Mouse (Mus musculus) neutrophil, adult 59 days (primary cell): ENCODE measurements around the gene Trim62. TPM values are rescaled to one million over a fixed set of nuclear protein-coding genes. Genes with fewer than 3 reads are reported as not detected.

Source experiments
- total RNA-seq, 2 experiments: library from RNA; stranded (reverse); gene quantifications; 1 replicate in 1 of 2; 2 replicates in 1 of 2; pipeline ENCODE4 v1.2.4; 2023

Gene Trim62
- total RNA-seq, result 1 to 10 TPM; 1.1 to 1.6 TPM

DNA sequence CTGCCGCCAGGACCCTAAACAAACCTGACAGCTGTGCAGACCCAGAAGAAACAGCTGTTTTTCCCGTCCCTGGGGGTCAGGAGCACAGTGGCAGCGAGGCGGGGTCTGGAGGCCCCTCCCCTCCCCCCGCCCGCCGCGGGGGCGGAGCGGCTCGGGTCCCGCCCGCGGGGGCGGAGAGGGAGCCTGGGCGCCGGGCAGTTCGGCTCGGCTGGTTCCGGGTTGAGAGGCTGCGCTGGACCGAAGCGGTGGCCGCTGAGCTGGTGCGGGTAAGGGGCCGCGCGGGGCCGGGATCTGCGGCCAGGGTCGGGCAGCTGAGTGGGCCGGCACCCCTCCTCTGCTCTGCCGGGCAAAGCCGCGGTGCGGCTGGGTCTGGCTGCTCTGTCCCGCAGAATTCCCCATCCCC is at the start of gene Trim62:
Gene Trim62, plus strand, starts transcription at position 202 of the 403 bp plus-strand sequence.

Other genes with a start within 250 kb of the Trim62 start
- 10 to 100 TPM; 34.2 to 36.6 TPM for gene Phc2, start 228.9 kb upstream of the Trim62 start, total RNA-seq
- under 1 TPM; 0.11 to 0.16 TPM for gene A3galt2, start 128.2 kb upstream of the Trim62 start, total RNA-seq
- 10 to 100 TPM; 10.3 to 12.2 TPM for gene Zfp362, start 77.5 kb upstream of the Trim62 start, total RNA-seq
- under 1 TPM; 0.46 to 0.49 TPM for gene Azin2, start 78.9 kb downstream of the Trim62 start, total RNA-seq
- 100 to 1,000 TPM; 106 to 111 TPM for gene Ak2, start 108.4 kb downstream of the Trim62 start, total RNA-seq
- gene Rnf19b, start 174.7 kb downstream of the Trim62 start, total RNA-seq, result 10 to 100 TPM; 79.7 to 84.0 TPM
- not detected for gene Tmem54, start 222.0 kb downstream of the Trim62 start, total RNA-seq
- gene Hpca, start 238.5 kb downstream of the Trim62 start, total RNA-seq, result not detected